Mouse (Mus musculus): ENCODE measurements around the gene Dnajb12.

DNA sequence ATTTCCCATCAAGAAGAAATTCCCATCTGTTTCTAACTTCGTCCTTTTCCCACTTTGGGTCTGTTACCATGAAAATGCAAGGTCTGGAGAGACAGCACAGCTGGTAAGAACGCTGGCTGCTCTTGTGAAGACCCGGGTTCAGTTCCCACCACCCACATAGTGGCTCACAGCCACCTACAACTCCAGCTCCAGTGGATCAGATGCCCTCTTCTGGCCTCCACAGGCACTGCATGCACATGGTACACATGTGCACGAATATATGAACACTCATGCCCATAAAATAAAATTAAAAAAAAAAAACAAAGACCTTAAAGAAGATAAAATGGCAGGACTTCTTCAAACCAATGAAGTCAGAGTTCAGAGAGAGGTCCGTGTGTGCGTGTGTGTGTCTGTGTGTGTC, 49.5 kb upstream of the Dnajb12 start:
- TF ChIP-seq JUN (IDR thresholded peaks at IDR 0.05; ENCODE audit: insufficient read depth, low read depth, low read length): no peak
- TF ChIP-seq MAX (IDR thresholded peaks at IDR 0.05; ENCODE audit: low read length): no peak
- TF ChIP-seq E2F4 (IDR thresholded peaks at IDR 0.05; ENCODE audit: insufficient replicate concordance, low read depth, low read length): no peak
- TF ChIP-seq ELF1 (IDR thresholded peaks at IDR 0.05; ENCODE audit: low read depth, low read length): no peak
- TF ChIP-seq CTCF (conservative IDR thresholded peaks at IDR 0.05 in 1 of 2, IDR thresholded peaks at IDR 0.05 in 1 of 2; ENCODE audit: low read depth in 2 of 2, low read length in 2 of 2): 0 out of 4 replicates have a peak, but pooled peaks of 1 of the 2 experiments have one; percentile 10
- no peak for TF ChIP-seq ZNF384 (IDR thresholded peaks at IDR 0.05; ENCODE audit: low read depth, low read length)
- TF ChIP-seq GABPA (IDR thresholded peaks at IDR 0.05; ENCODE audit: insufficient replicate concordance, low read depth, low read length): no peak
